Mouse (Mus musculus) brain, embryonic 14.5 days (tissue): ENCODE measurements around the gene Hmcn1. TPM values are rescaled to one million over a fixed set of nuclear protein-coding genes. Genes with fewer than 3 reads are reported as not detected.

Experiments
- DNase-seq: peaks from one replicate; pipeline ENCODE4 v3.0.0-alpha.2; 2011; ENCODE audit warnings: low read depth
- CTCF ChIP-seq: fragments of 200-500 bp; IDR thresholded peaks from 2 replicates; pipeline ENCODE4 v1.5.1; 2012; ENCODE audit warnings: inconsistent platforms, mild to moderate bottlenecking, moderate library complexity, borderline replicate concordance; ENCODE audit not compliant: insufficient read depth, insufficient read length; ENCODE audit errors: extremely low read depth
- POLR2A ChIP-seq: fragments of 200-500 bp; IDR thresholded peaks from 2 replicates; pipeline ENCODE4 v1.6.1; 2012; ENCODE audit warnings: mild to moderate bottlenecking, inconsistent platforms, borderline replicate concordance; ENCODE audit not compliant: poor library complexity, insufficient read depth, insufficient read length, severe bottlenecking; ENCODE audit errors: extremely low read depth
- polyA plus RNA-seq: library from polyadenylated mRNA; depleted of rRNA; stranded (reverse); fragments of >200 nt; gene quantifications from 2 replicates; pipeline ENCODE4 v1.2.3, GENCODE M21; 2012

Gene Hmcn1
- polyA plus RNA-seq, 1 experiment: 7.2 TPM

DNA sequence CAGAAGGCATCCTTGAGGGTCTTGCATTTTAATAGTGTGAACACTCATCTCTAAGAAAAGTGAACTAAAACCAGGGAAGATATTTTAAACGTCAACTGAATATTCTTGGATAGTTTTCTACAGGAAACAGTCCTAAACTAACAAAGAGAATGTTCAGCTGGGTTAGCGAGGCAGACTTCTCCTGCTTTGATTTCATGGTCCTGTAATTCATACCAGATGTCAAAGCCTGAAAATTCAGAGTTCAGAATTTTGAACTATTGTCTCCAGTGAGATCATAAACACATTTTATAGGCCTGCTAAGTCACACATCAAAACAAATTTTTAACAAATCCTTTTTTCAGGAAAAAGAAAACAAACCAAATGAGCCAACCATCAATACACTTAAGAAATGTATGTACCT lies 223.4 kb downstream of the Hmcn1 start:
- DNase-seq: no peak
- no peak for TF ChIP-seq CTCF
- no peak for TF ChIP-seq POLR2A

DNA sequence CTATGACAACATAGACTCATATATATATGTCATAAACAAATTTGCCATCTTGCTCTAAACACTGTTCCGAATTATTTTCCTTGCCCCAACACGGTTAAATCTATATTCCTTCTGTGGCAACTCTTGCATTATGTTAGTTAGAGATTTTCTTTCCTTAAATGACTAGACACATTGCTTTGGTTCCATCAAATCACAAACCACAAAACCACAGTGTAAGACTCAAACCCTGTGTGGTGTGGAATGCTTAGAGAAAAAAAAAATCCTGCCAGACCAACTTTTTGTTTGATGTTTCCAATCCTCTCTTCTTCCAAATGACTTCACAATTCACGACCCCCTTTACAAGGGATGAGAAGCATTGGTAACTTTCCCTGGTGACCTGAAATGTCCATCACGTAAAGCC lies 231.6 kb downstream of the Hmcn1 start:
- TF ChIP-seq POLR2A (no peak), CTCF (no peak)
- no peak for DNase-seq

DNA sequence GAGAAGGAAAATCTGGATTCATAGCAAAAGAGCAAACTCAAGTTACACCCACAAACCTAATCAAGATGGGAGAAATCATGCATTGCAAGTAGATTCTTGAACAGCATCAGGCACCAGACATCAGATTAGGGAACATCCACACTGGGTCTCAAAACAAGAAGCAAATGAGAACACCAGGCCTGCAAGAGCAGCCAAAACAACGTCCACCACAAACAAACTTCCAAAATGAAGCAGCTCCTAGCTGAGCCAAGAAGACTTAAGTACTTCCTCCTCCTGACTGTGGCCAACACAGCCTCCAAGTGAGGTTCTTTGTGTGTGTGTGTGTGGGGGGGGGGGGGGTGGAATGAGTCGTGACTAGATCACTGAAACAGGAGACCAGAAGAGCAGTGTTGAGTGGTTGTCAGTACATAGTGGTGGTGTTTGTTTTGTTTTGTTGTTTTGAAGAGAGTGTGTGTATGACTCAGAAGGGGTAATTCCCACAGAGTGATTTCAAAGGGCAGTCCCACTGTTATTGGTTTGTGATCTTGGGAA lies 232.4 kb downstream of the Hmcn1 start:
- TF ChIP-seq CTCF (no peak), POLR2A (no peak)
- no peak for DNase-seq

DNA sequence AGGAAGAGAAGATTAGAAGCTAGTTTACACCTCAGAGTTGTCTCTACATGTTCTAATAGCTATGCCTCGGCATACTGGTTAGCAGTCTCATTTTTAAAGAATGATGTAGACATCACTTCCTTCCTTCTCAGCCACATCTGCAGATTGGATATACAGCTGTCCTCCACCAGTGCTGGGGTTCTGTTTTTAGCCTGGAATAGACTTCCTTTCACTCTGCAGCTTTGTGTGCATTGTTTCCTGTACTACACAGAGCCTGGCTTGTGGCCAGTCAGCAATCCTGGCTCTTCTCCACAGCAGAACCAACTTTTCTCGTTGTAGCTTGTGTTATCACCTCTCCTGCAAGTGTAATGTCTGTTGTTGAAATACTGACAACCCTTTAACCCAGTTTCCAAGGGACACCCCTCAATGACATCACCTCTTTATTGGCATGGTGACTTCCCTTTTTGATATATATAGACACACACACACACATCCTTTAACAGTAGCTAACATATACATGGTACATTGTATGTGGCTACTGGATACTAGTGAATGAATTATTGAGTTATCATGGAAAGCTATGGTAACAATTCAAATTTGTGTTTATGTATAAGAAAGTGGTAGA lies 233.7 kb downstream of the Hmcn1 start:
- no peak for TF ChIP-seq CTCF
- DNase-seq: peak; percentile 24

DNA sequence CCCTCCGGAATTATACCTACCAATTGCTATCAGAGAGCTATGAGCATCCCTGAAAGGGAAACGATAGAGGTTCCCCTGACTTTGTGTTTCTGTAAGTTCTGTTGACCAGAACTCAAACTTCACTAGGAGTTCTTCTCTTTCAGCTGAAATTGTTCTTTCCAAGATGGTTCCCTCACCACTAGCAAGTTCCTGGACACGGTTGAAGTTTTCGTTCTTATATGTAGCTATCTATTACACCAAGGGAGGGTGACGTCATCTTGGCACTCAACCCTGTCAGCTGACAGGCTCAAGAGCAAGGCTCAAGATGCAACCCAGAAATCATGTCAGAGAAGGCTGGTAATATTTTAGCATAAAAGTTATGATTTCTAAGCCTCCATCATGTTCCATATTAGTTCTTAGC lies 239.3 kb downstream of the Hmcn1 start:
- no peak for DNase-seq
- TF ChIP-seq POLR2A (no peak), CTCF (no peak)

DNA sequence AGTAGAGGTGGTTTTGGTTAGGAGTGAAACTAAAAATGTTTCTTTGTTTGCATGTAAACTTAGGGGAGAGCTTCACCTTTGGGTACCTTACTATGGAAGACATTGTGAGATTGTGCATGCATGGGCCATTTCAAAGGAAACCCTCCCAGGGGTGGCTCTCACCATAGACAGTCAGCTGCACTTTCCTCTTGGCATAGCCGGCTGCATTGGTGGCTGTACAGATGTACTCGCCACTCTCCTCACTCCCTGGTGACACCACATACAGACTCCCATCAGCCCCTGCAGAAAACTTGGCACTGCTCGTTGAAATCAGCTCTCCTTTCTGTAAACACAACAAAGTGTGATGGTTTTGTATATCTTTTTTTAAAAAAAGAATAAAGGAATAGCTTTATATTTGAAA lies 244.5 kb downstream of the Hmcn1 start:
- DNase-seq: no peak
- TF ChIP-seq CTCF: no peak
- TF ChIP-seq POLR2A: no peak

DNA sequence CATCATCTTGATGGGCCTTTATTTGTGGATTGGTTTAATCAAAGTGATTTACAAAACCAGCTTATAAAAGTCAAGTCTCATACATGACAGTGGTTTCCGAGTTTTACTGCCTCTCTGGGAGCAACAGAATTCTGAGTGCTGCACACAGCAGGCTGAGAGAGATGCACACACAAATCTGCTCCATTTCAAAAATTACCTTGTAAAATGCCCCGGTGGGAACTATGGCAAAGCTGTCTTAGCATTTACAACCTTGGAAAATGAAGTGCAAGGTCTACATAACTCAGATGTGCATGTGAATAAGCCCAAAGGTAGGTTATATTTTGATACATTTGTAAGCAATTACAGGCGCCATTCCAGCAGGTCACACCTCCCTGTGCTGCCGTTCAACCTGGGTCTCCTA lies 245.5 kb downstream of the Hmcn1 start:
- TF ChIP-seq CTCF (no peak), POLR2A (no peak)
- no peak for DNase-seq

DNA sequence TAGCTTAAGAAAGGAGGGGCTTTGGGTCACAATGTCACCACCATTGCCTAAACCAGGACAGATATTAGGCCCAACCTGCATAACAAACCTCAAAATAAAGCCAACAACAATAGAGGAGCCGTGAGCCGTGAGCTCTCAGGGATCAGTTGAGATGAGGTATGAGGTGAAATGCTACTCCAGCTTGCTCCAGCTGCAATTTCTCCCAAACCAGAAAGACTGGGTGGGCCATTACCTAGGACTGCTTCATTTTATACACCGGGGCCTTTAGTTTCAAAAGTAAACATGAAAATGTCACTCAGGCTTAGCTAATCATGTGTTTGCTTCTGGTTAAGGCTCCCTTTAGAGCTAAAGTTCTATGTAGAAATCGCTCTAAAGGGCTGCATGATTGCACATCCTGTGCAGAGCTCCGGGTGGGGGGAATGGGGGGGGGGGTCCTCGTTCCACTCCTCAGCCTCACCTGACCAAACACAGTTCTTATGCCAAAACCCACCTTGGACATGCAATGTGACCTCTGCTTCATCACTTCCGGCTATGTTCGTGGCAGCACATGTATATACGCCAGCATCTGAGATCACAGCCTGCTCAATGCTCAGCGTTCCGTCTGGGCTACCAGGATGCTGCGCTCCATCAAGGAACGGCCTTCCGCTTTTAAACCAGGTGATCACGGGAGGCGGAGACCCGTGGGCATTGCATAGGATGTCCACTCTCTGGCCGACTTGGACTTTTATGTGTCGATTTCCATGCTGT lies 250.0 kb downstream of the Hmcn1 start:
- no peak for DNase-seq
- TF ChIP-seq POLR2A: no peak
- no peak for TF ChIP-seq CTCF

DNA sequence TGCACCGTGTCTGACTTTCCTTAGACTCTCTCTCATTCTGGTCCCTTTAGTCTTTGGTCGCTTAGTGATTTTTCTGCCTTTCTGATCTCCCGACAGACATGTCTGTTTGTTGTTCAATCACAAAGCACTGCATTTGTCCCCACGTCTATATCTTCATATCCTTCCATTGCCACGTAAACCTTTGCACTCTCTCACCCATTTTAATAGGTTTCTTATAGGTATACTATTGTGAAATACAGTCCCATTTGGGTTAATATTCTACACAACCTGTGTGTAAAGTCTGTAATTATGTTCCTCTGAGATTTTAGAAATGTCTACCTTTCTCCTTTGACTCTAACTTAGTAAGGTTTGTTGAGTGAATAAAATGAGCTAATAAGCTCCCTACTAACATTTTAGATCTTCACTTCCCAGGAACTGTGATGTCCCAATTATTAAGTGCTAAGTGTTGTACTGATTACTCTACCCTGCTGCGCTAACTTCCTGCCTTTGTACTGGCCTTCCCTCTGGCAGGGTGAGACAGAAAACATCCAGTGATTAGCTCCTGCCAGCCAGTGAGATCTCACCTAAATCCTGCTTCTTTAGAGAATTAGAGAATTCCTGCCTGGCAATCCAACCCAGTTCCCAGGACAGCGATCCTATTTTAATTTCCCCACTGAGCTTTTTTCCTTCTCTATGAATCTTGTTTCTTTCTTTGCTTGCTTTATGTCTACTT lies 250.7 kb downstream of the Hmcn1 start:
- TF ChIP-seq CTCF (no peak), POLR2A (no peak)
- peak; percentile 25 for DNase-seq

DNA sequence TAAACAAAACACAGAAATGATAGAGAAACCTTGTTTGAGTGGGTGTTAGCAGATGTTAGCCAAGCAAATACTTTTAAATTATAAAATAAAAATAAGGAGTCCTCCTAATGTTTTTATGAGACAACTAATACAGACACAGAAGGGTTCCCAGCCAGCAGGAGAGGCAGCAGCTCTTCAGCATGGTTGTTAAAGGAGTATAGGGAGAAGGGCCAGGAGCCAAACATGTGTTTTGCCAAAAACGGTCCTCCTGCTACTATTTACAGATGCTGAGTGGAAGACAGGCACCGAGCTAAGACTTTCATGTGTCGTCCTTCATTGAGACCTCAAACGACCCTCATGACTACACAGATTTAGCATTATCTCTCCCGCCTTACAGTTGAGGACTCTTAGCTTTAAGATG lies 281.8 kb downstream of the Hmcn1 start:
- DNase-seq: no peak
- TF ChIP-seq CTCF (no peak), POLR2A (no peak)

DNA sequence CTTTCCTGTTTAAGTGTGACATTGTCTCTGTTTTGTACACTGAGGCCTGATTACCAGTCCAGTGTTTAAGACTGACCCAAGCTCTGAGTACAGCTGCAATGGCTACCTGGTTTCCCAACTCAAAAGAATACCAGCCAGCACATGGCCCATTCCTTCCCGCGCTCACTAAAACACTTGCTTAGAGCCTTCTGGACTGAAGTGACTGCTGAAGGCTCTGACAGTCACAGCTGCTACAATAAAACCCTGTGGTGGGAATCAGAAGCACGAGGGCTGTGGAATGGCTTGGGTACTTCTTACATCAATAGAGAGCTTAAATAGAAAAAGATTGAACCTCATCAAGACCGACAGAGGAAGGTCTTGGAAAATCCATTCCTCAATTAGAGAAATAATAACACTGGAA lies 286.7 kb downstream of the Hmcn1 start:
- TF ChIP-seq POLR2A (no peak), CTCF (no peak)
- DNase-seq: no peak
